Mouse (Mus musculus) retina, postnatal 1 day (tissue): Measurements from ENCODE around the gene Ptgs1.
A peak's percentile ranks its signal among the peaks of the same experiment; 100 is the strongest.
"Not testable (repeated sequence)": the region's sequence is repeated elsewhere in the genome, so short reads cannot be mapped to it uniquely, and the experiment has no call there.

Experiments used
- DNase-seq: peaks from one replicate; pipeline ENCODE4 v3.0.0-alpha.2; 2012

Gene Ptgs1

GRCm38 (mm10) chr2:36230366-36230765, at the start of gene Ptgs1:
Ptgs1 (plus strand) TSS chr2:36230426.
- DNase-seq = peak; percentile 41

GRCm38 (mm10) chr2:36181587-36182368, 48.4 kb upstream of the Ptgs1 start:
- DNase-seq = not testable (repeated sequence)

GRCm38 (mm10) chr2:36183278-36183677, 46.9 kb upstream of the Ptgs1 start:
- DNase-seq = no peak

- DNase-seq = no peak
Observed at GRCm38 (mm10) chr2:36184192-36184591, 46.0 kb upstream of the Ptgs1 start.

- no peak for DNase-seq
Observed at GRCm38 (mm10) chr2:36184876-36185275, 45.4 kb upstream of the Ptgs1 start.

- not testable (repeated sequence) for DNase-seq
Observed at GRCm38 (mm10) chr2:36189200-36189599, 41.0 kb upstream of the Ptgs1 start.

- no peak for DNase-seq
Observed at GRCm38 (mm10) chr2:36191098-36191941, 38.9 kb upstream of the Ptgs1 start.

GRCm38 (mm10) chr2:36197021-36197420, 33.2 kb upstream of the Ptgs1 start:
- no peak for DNase-seq

GRCm38 (mm10) chr2:36197919-36198881, 32.0 kb upstream of the Ptgs1 start:
- DNase-seq = peak; percentile 70

GRCm38 (mm10) chr2:36198882-36199262, 31.4 kb upstream of the Ptgs1 start:
- DNase-seq = no peak

- DNase-seq = no peak
Observed at GRCm38 (mm10) chr2:36200813-36201212, 29.4 kb upstream of the Ptgs1 start.

GRCm38 (mm10) chr2:36201756-36202610, 28.2 kb upstream of the Ptgs1 start:
- DNase-seq = no peak

GRCm38 (mm10) chr2:36202611-36202880, 27.7 kb upstream of the Ptgs1 start:
- DNase-seq = peak; percentile 46

- peak; percentile 65 for DNase-seq
Observed at GRCm38 (mm10) chr2:36203011-36203825, 27.0 kb upstream of the Ptgs1 start.

- no peak for DNase-seq
Observed at GRCm38 (mm10) chr2:36204595-36204994, 25.6 kb upstream of the Ptgs1 start.

GRCm38 (mm10) chr2:36207071-36207470, 23.2 kb upstream of the Ptgs1 start:
- DNase-seq = no peak

GRCm38 (mm10) chr2:36210796-36211195, 19.4 kb upstream of the Ptgs1 start:
- peak; percentile 48 for DNase-seq

GRCm38 (mm10) chr2:36211785-36212184, 18.4 kb upstream of the Ptgs1 start:
- peak; percentile 31 for DNase-seq

GRCm38 (mm10) chr2:36213108-36213507, 17.1 kb upstream of the Ptgs1 start:
- DNase-seq = no peak

GRCm38 (mm10) chr2:36214023-36214422, 16.2 kb upstream of the Ptgs1 start:
- DNase-seq = peak; percentile 89

GRCm38 (mm10) chr2:36214425-36214824, 15.8 kb upstream of the Ptgs1 start:
- peak; percentile 42 for DNase-seq
